Mouse (Mus musculus) 3T3-L1 (cell line): ENCODE data around the gene Foxa3.

Source experiments
- DNase-seq: peaks from one replicate; pipeline ENCODE4 v3.0.0-alpha.2; 2015; ENCODE audit warnings: low read depth, low spot score

The Foxa3 gene

DNA sequence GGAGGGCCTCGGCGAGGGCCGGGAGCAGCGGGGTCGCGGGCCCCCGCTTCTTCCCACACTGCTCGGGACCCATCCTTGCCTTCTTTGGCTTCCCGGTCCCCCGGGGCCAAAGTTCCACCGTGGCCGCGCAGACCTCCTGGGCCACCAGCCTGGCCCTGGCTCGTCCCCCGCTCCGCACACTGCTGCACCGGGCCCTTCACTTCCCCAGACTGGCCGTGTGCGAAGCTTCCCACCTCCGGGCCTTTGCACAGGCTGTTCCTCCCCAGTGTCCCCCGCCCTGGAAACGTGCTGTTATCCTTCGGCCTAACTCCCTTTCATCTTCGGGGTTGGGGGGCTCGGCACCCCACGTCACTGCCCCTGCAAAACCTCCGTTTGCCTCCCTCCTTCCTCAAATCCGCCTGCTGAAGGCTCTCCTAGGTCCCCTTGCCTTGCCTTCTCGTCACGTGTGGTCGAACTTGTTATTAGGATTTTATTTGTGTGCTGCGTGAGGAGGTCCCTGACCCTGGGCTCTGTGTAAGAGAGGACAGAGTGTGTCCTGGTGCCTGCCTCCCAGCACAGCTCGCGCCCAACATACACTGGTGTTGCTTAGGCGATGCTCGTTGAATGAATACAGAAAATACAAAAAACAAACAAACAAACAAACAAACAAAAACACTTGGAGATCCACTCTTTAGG is 1.4 kb upstream of the Foxa3 start:
- DNase-seq = peak; percentile 32

DNA sequence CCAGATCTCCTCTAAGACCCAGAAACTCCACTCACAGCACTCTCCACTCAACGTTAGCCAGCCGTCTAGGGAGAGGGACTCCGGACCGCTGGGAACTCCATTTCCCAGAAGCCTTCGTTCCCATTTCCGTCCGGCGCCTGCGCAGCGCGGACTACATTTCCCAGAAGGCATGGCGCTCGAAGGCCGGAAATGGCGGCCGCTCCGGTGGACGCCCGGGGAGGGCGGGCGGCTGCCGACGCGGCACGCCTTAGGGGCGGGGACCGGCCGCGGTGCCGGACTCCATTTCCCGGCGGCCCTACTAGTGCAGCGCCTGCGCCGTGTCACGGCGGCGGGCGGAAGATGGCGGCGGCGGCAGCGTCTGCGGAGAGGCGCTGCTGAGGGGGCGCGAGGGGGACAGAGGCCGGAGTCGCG is 763 bp upstream of the Foxa3 start, which contains the start of gene Sympk:
TSS of gene Sympk (plus strand) at position 282 of the 411 bp plus-strand sequence.
- peak; percentile 91 for DNase-seq

DNA sequence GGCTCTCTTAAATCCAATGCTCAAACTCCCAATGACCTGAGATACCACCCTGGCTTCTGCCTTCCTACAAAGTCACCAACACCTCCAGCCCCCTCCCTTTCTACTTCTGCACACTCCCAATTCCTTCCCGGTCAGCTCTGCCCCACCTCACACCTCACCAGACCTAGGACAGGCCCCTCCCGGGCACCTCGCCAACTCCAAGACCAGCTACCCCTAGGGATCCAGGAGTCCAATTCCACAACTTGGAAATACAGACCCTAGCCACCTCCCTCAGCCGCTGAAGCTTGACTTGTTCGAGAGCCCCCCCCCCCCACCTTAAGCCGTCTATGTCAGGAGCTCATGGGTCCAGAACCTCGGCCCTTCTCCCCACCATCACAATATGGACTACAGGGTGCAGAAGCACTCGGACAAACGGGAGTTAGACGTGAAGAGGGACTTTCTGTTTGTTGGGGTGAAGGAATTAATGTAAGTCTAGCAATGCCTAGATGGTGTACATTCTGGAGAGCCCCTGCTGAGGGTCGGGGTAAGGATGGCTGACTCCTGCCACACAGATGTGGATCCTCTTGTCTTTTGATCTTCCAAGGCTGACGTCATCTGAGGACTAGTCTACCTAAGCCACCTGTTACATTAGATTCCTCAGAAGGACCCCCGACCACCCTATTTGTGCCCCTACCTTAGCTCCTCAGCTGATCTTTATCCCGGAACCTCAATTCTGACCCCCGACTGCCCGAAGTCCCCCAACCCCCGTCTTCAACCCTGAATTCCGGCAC is 964 bp downstream of the Foxa3 start:
- DNase-seq = no peak

DNA sequence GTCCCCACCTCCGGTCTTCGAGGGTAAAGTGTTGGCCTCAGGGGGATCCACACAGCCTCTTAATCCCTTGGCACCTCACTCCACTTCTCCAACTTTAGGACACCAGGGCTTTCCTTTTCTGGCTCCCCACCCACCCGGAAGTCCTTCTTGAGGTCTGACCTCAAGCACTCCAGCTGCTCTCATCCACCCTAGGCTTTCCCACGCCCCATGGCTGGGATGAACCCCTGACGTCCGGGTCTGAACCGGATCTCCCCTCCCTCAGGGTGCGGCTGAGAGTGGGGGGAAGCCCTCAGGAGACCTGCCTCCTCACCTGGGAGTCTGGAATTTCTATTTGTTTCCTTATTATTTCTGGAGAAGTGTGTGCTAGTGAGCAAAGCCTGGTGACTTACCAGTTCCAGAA is 2.3 kb downstream of the Foxa3 start:
- DNase-seq = no peak

DNA sequence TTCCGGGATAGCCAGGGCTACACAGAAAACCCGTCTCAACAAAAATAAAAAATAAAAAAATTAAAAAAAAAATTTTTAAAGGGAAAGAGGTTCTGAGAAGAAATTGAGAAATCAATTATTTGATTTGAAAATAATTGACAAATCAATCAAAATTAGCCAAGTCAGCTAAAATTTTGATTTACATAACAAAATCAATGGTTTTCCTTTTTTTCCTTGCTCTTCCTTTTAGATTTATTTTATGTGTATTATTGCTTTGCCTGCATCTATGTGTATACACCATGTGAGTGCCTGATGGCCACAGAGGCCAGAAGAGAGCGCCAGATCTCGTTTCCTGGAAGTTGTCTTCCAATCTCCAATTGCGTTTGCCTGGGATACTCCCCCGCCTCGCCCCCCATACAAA is 5.4 kb downstream of the Foxa3 start:
- no peak for DNase-seq

DNA sequence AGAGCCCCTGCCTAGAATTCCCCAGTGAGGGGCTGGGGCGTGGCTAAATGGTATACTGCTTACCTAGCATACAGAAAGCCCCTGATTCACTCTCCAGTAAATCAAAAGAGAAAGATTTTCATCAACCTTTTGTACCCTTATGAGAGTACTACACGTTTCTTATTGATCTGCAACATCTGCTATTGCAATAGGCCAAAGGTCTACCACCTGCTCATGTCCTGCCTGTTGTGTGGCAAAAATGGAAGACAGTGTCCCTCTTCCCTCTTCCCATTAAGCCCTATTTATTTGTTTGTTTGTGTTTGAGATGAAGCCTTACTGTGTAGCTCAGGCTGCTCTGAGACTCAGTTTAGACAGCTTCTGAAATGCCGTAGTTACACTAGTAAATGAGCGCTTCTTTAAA is 7.3 kb downstream of the Foxa3 start:
- DNase-seq = no peak

DNA sequence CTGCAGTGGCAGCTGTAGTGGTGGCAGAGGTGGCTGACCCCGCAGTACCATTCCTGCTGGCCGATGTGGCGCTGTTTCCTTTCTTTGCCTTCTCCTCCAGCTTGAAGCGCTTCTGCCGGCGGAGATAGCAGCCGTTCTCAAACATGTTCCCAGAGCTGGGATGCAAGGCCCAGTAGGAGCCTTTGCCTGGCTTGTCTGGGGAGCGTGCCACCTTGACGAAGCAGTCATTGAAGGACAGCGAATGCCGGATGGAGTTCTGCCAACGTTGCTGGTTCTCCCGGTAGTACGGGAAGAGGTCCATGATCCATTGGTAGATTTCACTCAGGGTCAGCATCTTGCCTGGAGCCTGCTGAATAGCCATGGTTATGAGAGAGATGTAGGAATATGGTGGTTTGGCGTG is 8.9 kb downstream of the Foxa3 start:
- no peak for DNase-seq

DNA sequence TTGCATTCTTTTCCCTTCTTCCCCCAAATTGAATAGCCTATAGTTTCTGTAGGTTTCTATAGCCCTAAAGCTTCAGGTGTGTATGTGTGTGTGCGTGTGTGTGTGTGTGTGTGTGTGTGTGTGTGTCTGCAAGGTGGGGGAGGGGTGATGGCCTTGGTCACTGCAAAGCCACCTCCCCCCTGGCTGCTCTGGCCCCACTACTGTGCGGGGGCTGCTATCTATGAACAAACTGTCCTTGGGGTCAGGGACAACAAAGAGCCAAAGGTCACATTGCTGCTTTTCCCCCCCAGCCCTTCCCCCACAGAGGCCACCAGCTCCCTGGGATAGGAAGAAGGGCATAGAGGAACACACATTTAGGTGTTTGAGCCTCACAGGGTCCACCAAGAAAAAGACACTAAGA is 10.5 kb downstream of the Foxa3 start:
- no peak for DNase-seq

DNA sequence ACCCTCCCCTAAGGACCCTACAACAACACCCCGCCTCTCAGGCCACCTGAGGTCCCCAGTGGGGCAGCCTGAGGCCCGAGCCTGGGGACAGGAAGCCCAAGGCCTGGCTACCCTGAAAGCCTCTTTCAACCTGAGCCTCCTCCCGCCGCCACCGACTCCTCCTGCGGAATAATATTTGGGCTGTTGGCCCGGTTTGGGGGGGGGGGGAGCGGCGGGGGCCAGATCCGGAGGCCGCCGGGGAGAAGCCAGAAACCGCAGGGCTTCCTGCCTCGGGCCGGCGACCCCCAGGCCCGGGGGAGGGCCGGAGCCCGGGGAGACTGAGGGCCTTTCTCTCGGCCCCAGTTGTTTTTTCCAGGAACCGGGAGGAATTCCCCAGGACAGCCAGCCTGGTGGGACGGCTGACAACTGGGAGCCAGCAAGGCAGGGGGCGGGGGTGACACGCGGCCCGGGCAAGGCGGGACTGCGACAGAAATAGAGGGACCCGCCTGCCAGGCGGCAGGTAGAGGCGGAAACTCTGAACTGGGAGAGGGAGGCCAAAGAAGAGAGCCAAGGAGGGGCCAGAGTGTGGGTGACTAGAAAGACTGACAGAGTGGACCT is 11.2 kb downstream of the Foxa3 start:
- no peak for DNase-seq

DNA sequence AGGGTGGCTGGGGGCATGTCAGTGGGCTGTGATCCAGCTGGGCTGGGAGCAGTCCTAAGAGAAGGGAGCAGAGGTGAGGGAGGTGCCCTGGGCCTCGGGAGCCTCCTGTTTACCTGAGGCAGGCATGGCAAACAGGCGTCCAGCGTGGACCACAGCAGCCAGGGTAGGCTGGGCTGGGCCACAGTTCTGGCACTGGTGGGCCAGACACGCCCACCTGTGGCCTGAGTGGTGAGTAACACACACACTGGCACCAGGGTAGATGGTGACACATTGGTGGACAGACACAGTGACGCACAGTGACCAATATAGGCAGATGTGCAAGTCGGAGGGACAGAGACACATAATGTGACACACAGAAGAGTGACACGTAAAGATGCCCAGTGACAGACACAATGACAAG is 12.8 kb downstream of the Foxa3 start:
- DNase-seq = peak; percentile 33

DNA sequence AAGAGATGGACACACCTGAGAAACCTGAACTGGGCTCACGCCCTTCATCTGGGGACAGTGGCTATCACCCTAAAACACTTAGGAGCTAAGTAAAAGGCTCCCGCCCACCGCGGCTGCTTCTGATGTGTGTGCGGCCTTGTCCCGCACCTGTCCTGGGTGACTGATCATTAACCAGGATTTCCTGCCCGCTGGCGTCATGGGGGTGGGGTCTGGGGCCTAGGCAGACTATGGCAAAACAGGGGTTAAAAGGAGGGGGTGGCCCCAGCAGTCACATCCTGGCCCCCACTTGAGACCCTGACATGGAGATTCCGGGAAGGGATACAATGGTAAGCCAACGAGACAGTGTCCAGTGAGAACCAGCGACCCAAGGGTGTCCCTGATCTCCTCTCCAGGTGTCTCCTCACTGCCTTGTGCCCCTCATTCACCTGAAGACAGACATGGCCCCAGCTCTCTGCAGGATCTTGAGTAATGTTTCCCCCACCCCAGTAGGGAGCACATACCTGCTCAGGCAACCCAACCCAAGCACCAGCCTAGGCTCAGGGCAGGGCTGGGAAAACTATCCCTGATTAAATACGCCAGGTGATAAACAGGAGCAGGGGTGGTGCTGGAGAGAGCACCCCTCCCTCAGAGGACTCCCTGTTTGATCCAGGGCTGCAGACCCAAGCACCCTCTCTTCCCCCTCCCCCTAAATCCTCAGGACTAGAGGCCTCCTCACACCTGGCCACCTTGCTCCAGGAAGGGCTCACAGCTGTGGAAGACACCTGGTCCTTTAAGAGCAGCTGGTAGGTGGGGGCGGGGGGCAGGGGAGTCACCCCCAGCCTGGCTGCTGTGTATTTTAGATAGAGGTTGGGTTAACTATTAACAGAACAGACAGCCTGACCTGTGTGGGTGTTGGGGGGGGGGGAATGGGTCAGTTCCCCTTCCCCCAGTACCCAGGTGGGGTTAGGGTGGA is 16.0 kb downstream of the Foxa3 start:
- DNase-seq = no peak

DNA sequence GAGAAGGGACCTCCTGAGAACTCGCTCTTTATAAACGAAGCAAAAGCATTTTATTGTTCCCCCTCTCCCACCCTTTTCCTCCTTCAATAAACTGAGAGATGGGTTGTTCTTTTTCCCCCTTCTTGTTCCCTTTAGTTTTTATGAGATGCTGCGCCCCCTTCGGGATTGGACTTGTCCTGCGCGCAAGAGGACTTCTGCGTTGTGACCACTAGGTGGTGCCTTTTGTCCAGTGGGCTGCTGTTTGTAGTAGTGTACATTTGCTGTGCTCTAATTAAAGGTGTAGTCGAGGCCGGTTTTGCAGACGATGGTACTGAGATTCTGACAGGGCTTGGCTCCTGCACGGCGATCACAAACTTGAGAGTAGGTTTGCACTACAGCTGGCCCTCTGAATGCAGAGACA is 16.9 kb downstream of the Foxa3 start:
- DNase-seq = peak; percentile 85

DNA sequence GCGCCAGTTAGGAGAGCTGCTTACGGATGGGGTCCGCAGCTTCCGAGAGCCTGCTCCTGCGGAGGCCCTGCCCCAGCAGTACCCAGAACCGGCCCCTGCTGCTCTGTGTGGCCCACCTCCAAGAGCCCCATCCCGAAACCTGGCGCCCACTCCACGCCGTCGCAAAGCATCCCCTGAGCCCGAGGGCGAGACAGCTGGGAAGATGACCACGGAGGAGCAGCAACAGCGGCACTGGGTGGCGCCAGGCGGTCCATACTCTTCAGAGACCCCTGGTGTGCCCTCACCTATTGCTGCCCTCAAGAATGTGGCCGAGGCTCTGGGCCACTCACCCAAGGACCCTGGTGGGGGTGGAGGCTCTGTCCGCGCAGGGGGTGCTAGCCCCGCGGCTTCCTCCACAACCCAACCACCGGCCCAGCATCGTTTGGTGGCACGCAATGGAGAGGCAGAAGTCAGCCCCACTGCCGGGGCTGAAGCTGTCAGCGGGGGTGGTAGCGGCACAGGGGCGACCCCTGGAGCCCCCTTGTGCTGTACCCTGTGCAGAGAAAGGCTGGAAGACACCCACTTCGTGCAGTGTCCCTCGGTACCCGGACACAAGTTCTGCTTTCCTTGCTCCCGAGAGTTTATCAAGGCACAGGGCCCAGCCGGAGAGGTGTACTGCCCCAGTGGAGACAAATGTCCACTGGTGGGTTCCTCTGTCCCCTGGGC is 17.8 kb downstream of the Foxa3 start:
- no peak for DNase-seq

DNA sequence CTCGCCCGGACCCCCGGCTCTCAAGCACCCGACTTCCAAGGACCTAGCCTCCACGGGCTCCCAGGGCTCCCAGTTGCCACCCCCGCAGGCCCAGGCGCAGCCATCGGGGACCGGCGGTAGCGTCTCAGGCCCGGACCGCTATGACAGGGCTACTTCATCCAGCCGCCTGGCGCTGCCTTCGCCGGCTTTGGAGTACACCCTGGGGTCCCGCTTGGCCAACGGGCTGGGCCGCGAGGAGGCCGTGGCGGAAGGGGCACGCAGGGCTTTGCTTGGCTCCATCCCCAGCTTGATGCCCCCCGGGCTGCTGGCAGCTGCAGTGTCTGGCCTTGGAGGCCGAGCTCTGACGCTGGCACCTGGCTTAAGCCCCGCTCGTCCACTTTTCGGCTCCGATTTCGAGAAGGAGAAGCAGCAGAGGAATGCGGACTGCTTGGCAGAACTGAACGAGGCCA is 18.7 kb downstream of the Foxa3 start:
- peak; percentile 47 for DNase-seq

DNA sequence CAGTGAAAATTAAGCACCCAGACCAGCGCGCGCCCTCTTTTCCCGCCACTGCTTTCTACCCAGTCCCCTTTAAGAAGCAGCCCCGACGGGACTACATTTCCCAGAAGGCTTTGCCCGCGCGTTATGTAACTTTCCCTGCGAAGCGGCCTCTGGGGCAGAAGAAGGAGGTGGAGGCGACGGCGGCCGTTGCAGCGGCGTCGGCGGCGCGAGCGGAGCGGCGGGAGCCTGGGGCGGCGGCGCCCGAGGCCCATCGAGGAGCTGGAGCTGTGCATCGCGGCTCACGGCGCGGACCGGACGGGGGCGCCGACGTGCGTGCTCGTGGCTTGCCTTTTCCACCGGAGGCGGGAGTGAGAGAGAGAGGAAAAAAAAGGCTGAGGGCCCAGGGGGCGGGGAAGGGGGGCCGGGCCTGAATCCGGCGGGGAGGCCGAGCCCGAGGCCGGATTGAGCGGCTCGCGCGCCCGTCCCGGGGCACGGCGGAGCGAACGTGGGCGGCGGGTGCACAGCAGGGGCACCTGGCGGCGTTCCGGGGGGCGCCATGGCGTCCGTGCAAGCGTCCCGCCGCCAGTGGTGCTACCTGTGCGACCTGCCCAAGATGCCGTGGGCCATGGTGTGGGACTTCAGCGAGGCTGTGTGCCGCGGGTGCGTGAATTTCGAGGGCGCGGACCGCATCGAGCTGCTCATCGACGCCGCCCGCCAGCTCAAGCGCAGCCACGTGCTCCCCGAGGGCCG is 19.3 kb downstream of the Foxa3 start, which contains the start of gene Irf2bp1:
TSS of gene Irf2bp1 (plus strand) at position 143 of the 729 bp plus-strand sequence.
- DNase-seq = peak; percentile 90

DNA sequence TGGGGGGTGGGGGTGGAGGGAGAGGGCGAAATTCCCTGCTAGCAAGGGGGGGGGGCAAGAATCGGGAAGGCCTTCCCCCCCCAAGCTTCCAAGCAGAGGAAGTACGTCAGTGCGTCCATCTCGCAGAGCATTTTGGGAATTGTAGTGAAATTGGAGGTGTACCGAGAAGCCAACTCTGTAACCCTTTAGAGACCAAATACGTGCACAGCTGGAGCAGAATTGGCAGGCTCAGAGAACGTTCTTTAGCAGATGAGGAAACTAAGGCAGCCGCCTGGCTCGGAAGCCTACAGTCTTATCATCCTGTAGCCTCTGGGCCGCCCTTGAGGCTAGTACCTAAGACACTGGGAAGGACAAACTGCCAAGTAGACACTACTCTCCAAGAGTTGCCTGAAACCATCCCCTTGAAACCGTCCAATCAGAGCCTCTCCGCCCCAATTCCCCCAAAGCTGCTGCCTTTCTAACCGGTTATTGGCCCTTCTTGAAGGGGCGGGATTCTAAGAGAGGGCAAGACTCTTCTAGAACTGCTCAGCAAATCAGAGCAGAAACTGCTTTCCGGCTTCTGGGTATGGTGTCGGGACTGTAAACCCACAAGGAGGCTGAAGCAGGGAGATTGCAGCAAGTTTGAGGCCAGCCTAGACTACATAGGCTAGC is 20.4 kb downstream of the Foxa3 start:
- DNase-seq = peak; percentile 95

DNA sequence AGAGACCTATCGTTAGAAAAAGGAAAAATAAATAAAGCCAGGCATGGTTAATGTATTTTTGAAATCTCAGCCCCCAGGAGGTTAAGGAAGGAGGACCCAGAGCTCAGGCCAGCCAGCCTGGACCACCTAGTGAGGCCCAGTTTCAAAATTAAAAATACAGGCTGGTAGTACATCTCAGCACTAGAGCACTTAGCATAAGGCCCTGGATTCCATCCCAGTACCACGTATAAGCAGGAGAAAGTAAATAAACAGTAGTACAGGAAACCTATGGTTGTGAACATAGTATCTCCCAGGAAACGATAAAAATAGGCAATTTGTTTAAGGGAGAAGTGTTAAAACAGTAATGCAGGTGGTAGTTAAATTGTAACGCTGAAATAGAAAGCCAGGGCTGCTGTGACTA is 21.2 kb downstream of the Foxa3 start:
- no peak for DNase-seq

DNA sequence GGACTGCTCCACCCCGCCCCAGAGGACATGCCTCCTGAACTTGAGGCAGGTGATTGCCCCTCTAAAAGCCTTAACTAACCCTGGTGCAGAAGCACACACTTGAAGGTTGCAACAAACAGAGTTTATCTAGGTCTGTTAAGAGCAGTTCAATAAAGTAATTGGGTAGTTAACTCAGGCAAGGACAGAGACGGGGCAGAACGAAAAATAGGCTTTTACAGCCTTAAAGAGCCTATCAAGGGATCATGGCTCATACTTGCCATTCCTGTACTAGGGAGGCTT is 21.6 kb downstream of the Foxa3 start:
- no peak for DNase-seq

DNA sequence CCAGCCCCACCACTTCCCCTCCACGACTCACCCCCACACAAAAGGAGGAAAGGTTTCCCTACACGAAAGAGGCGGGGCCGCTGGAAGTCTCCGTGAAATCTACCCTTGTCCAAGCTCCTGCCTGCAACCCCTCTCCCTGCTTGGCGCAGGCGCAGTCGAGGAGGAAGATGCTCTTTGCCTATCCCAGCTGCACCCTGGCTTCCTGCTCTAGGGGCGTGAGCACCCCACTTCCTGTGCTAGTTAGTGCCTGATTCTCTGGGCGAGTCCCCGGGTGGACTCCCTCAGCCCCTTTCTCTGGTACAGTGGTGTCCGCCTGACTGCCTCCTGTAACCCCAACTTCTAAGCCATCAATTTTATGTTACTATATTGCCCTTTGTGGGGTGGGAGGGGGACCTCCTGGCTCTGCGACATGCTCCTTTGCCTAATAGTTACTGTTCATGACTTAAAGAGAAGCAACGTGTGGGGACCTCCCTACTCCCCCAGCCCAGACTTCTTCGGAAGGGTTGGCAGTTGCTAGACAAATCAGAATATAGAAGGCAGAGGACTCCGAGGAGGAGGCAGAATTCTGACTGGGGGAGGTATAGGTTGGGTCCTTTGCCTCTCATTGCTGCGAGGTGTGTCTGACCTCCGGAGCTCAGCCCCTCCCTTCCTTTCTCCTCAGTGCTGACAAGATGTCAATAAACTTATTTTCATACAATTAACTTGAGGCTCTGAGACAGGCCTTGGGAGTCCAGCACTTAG is 22.1 kb downstream of the Foxa3 start:
- DNase-seq = no peak
